Mouse (Mus musculus): ENCODE measurements around the gene Serpina11. TPM values are rescaled to one million over a fixed set of nuclear protein-coding genes. Genes with fewer than 3 reads are reported as not detected.

Serpina11 gene
- not detected in 2 replicates for polyA plus RNA-seq (2014; fragmentation: Nextera tagmentation; extraction: Ambion mirVana)

DNA sequence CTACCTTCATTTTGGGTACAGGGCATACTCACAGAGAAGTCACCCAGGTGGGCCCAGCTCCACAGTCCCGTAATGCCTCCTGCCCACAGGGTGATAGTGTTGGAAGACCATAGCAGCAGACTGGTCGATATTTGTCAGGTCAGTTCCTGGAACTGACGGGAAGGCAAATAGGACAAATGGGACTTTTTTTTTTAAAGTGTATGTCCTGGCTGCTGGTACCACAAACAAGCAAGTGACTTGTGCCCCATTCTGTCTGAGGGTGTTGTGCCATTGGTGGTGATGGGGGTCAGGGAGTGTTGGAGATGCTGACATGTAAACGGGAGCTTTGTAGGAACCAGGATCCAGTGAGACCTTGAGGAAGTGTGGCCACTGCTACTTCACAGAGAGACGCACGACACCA lies at the start of gene Serpina11:
Gene Serpina11 (minus strand): TSS at position 101 of the 400 bp plus-strand sequence.
- Histone ChIP-seq H3K4me3 (ENCODE audit: low read depth, low read length) (no peak within 1 kb of the TSS), H3K9ac (ENCODE audit: low read length) (no peak within 1 kb of the TSS), H3K4me1 (ENCODE audit: control insufficient read depth, insufficient read depth, low read length) (no peaks in the 10 kb centered on the region), H3K36me3 (ENCODE audit: control insufficient read depth, insufficient read depth, low read length) (no peaks in the 10 kb centered on the region), H3K4me2 (ENCODE audit: low read depth, severe bottlenecking) (no peak within 1 kb of the TSS), H3K27ac (replicated peaks; ENCODE audit: low read depth, low read length) (no peak within 1 kb of the TSS), H3K27me3 (ENCODE audit: control insufficient read depth, insufficient read depth, low read length) (no peaks in the 10 kb centered on the region), H3K9me3 (ENCODE audit: control insufficient read depth, low read length) (no peaks in the 10 kb centered on the region)
- ATAC-seq (ENCODE audit: insufficient number of reproducible peaks, low FRiP score, low TSS enrichment, low read depth) (no peak), DNase-seq (ENCODE audit: low spot score) (no peak)
- WGBS = 92% methylated on average over 6 of the region's 6 CpGs

DNA sequence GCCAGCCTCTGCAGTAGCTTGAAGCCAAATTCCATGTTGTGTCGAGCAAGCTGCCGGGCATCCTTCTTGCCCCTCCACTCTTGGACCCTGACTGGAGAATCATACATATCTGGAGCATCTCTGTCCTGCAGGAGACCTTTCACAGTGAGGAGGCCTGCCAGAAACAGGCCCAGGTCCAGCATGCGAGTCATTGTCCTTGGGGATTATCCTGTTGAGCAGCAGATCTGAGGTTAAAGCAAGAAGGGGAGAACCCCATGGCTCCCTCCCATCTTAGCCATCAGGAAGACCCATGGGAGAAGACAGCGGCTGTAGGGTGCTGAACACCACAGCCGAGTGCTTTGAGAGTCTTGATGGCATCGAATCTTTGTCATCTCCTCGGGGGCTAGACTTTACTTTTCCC lies 48.4 kb upstream of the Serpina11 start:
- DNase-seq (ENCODE audit: low spot score) = no peak
- no peak overlapping the region for H3K9ac ChIP-seq (ENCODE audit: low read length)
- WGBS = 93% methylated on average over 7 of the region's 7 CpGs
- H3K4me3 ChIP-seq (ENCODE audit: low read depth, low read length) = no peak overlapping the region
- no peaks in the 10 kb centered on the region for H3K9me3 ChIP-seq (ENCODE audit: control insufficient read depth, low read length)
- no peak overlapping the region for H3K27ac ChIP-seq (replicated peaks; ENCODE audit: low read depth, low read length)
- no peak overlapping the region for H3K4me2 ChIP-seq (ENCODE audit: low read depth, severe bottlenecking)
- no peaks in the 10 kb centered on the region for H3K36me3 ChIP-seq (ENCODE audit: control insufficient read depth, insufficient read depth, low read length)
- no peaks in the 10 kb centered on the region for H3K27me3 ChIP-seq (ENCODE audit: control insufficient read depth, insufficient read depth, low read length)
- no peak for ATAC-seq (ENCODE audit: insufficient number of reproducible peaks, low FRiP score, low TSS enrichment, low read depth)
- no peaks in the 10 kb centered on the region for H3K4me1 ChIP-seq (ENCODE audit: control insufficient read depth, insufficient read depth, low read length)

DNA sequence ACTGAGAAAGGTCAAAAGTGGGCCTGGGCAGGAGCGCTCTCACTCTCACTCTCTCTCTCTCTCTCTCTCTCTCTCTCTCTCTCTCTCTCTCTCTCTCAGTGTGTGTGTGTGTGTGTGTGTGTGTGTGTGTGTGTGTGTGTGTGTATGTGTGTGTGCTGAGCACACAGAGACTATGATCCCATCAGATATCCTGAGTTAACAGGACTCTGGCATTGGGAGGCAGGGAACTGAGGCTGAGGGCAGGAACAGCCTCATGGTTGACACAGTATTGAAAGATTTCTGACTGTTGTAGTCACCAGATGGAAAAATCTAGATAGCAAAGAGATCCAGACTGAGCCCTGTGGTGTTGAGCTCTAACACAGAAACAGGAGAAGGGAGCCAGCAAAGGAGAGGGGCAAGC lies 44.0 kb upstream of the Serpina11 start:
- no peak for DNase-seq (ENCODE audit: low spot score)
- Histone ChIP-seq H3K9me3 (ENCODE audit: control insufficient read depth, low read length) (no peaks in the 10 kb centered on the region), H3K27me3 (ENCODE audit: control insufficient read depth, insufficient read depth, low read length) (no peaks in the 10 kb centered on the region), H3K4me3 (ENCODE audit: low read depth, low read length) (no peak overlapping the region), H3K27ac (replicated peaks; ENCODE audit: low read depth, low read length) (no peak overlapping the region), H3K4me2 (ENCODE audit: low read depth, severe bottlenecking) (no peak overlapping the region), H3K36me3 (ENCODE audit: control insufficient read depth, insufficient read depth, low read length) (no peaks in the 10 kb centered on the region), H3K4me1 (ENCODE audit: control insufficient read depth, insufficient read depth, low read length) (no peaks in the 10 kb centered on the region), H3K9ac (ENCODE audit: low read length) (no peak overlapping the region)
- 90% methylated on average over 1 of the region's 1 CpGs for WGBS
- no peak for ATAC-seq (ENCODE audit: insufficient number of reproducible peaks, low FRiP score, low TSS enrichment, low read depth)

DNA sequence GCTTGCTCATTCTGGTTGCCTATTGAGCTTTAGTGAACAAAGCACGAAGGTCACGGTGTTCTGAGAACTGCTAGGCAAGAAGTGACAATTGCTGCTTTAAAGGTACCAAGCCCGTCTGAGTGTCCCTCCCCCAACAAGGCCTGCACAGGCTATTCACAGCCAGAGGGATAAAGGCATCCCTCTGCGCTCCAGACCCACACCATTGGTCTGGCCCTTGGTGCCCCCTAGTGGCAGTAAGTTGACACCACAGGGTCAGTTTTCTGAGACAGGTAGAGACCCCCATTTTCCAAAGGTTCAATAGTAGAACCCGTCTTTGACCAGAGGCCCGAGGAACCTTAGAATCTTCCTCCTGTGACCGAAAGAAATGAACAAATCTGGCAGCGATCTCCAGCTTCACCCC lies 40.2 kb upstream of the Serpina11 start:
- Histone ChIP-seq H3K27ac (replicated peaks; ENCODE audit: low read depth, low read length) (no peak overlapping the region), H3K36me3 (ENCODE audit: control insufficient read depth, insufficient read depth, low read length) (no peaks in the 10 kb centered on the region), H3K9ac (ENCODE audit: low read length) (no peak overlapping the region), H3K4me3 (ENCODE audit: low read depth, low read length) (no peak overlapping the region), H3K4me1 (ENCODE audit: control insufficient read depth, insufficient read depth, low read length) (no peaks in the 10 kb centered on the region), H3K27me3 (ENCODE audit: control insufficient read depth, insufficient read depth, low read length) (no peaks in the 10 kb centered on the region), H3K9me3 (ENCODE audit: control insufficient read depth, low read length) (no peaks in the 10 kb centered on the region), H3K4me2 (ENCODE audit: low read depth, severe bottlenecking) (no peak overlapping the region)
- WGBS = 48% methylated on average over 8 of the region's 8 CpGs
- DNase-seq (ENCODE audit: low spot score) (peak; percentile 28), ATAC-seq (ENCODE audit: insufficient number of reproducible peaks, low FRiP score, low TSS enrichment, low read depth) (no peak)

GRCm38 (mm10) chr12:104015280-104015679 lies 25.5 kb upstream of the Serpina11 start:
- no peak for ATAC-seq (ENCODE audit: insufficient number of reproducible peaks, low FRiP score, low TSS enrichment, low read depth)
- WGBS = 85% methylated on average over 3 of the region's 3 CpGs

GRCm38 (mm10) chr12:104013620-104014019 lies 23.9 kb upstream of the Serpina11 start, which contains the start of gene Serpina9:
Gene Serpina9 (minus strand): TSS chr12:104013755.
- H3K27ac ChIP-seq (replicated peaks; ENCODE audit: low read depth, low read length) = no peak within 1 kb of the TSS
- ATAC-seq (ENCODE audit: insufficient number of reproducible peaks, low FRiP score, low TSS enrichment, low read depth) (no peak), DNase-seq (ENCODE audit: low spot score) (no peak)
- H3K4me1 ChIP-seq (ENCODE audit: control insufficient read depth, insufficient read depth, low read length) = no peaks in the 10 kb centered on the region
- 78% methylated on average over 6 of the region's 6 CpGs for WGBS
- no peaks in the 10 kb centered on the region for H3K27me3 ChIP-seq (ENCODE audit: control insufficient read depth, insufficient read depth, low read length)
- H3K9ac ChIP-seq (ENCODE audit: low read length) = no peak within 1 kb of the TSS
- H3K4me2 ChIP-seq (ENCODE audit: low read depth, severe bottlenecking) = no peak within 1 kb of the TSS
- no peak within 1 kb of the TSS for H3K4me3 ChIP-seq (ENCODE audit: low read depth, low read length)
- no peaks in the 10 kb centered on the region for H3K36me3 ChIP-seq (ENCODE audit: control insufficient read depth, insufficient read depth, low read length)
- H3K9me3 ChIP-seq (ENCODE audit: control insufficient read depth, low read length) = no peaks in the 10 kb centered on the region; the same call in 1 of the 2 replicates

More at GRCm38 (mm10) chr12:104015280-104015679, 25.5 kb upstream of the Serpina11 start:
- Histone ChIP-seq H3K9ac (ENCODE audit: low read length) (no peak overlapping the region), H3K36me3 (ENCODE audit: control insufficient read depth, insufficient read depth, low read length) (no peaks in the 10 kb centered on the region), H3K4me1 (ENCODE audit: control insufficient read depth, insufficient read depth, low read length) (no peaks in the 10 kb centered on the region), H3K27ac (replicated peaks; ENCODE audit: low read depth, low read length) (no peak overlapping the region), H3K27me3 (ENCODE audit: control insufficient read depth, insufficient read depth, low read length) (no peaks in the 10 kb centered on the region), H3K9me3 (ENCODE audit: control insufficient read depth, low read length) (no peaks in the 10 kb centered on the region; the same call in 1 of the 2 replicates), H3K4me2 (ENCODE audit: low read depth, severe bottlenecking) (no peak overlapping the region), H3K4me3 (ENCODE audit: low read depth, low read length) (no peak overlapping the region)
- DNase-seq (ENCODE audit: low spot score) = no peak

DNA sequence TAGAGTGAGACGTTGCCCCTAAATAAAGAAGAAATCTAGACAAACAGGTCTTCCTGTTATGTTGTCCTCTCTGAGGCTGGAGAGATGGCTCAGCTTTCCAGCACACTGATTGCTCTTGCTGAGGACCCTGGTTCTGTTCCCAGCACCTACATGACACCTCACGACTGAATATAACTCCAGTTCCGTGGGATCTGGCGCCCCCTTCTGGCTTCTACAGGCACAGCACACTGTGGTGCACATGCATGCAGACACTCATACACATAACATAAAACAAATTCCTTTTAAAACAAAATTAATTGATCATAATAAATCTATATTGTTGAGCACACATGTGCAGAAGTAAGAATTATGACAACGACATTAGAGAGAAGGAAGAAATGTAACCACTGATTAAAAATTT lies 14.9 kb upstream of the Serpina11 start:
- no peaks in the 10 kb centered on the region for H3K9me3 ChIP-seq (ENCODE audit: control insufficient read depth, low read length)
- 88% methylated on average over 5 of the region's 5 CpGs for WGBS
- no peak for ATAC-seq (ENCODE audit: insufficient number of reproducible peaks, low FRiP score, low TSS enrichment, low read depth)
- no peak overlapping the region for H3K27ac ChIP-seq (replicated peaks; ENCODE audit: low read depth, low read length)
- DNase-seq (ENCODE audit: low spot score) = no peak
- H3K27me3 ChIP-seq (ENCODE audit: control insufficient read depth, insufficient read depth, low read length) = no peaks in the 10 kb centered on the region
- no peaks in the 10 kb centered on the region for H3K4me1 ChIP-seq (ENCODE audit: control insufficient read depth, insufficient read depth, low read length)
- no peak overlapping the region for H3K9ac ChIP-seq (ENCODE audit: low read length)
- H3K36me3 ChIP-seq (ENCODE audit: control insufficient read depth, insufficient read depth, low read length) = no peaks in the 10 kb centered on the region
- H3K4me3 ChIP-seq (ENCODE audit: low read depth, low read length) = no peak overlapping the region
- no peak overlapping the region for H3K4me2 ChIP-seq (ENCODE audit: low read depth, severe bottlenecking)

GRCm38 (mm10) chr12:104003238-104003612 lies 13.5 kb upstream of the Serpina11 start:
- no peak for DNase-seq (ENCODE audit: low spot score)
- Histone ChIP-seq H3K27me3 (ENCODE audit: control insufficient read depth, insufficient read depth, low read length) (no peaks in the 10 kb centered on the region), H3K4me1 (ENCODE audit: control insufficient read depth, insufficient read depth, low read length) (no peaks in the 10 kb centered on the region), H3K4me3 (ENCODE audit: low read depth, low read length) (no peak overlapping the region), H3K4me2 (ENCODE audit: low read depth, severe bottlenecking) (no peak overlapping the region), H3K9me3 (ENCODE audit: control insufficient read depth, low read length) (no peaks in the 10 kb centered on the region), H3K27ac (replicated peaks; ENCODE audit: low read depth, low read length) (no peak overlapping the region), H3K36me3 (ENCODE audit: control insufficient read depth, insufficient read depth, low read length) (no peaks in the 10 kb centered on the region), H3K9ac (ENCODE audit: low read length) (no peak overlapping the region)
- WGBS = 79% methylated on average over 4 of the region's 4 CpGs
- no peak for ATAC-seq (ENCODE audit: insufficient number of reproducible peaks, low FRiP score, low TSS enrichment, low read depth)

DNA sequence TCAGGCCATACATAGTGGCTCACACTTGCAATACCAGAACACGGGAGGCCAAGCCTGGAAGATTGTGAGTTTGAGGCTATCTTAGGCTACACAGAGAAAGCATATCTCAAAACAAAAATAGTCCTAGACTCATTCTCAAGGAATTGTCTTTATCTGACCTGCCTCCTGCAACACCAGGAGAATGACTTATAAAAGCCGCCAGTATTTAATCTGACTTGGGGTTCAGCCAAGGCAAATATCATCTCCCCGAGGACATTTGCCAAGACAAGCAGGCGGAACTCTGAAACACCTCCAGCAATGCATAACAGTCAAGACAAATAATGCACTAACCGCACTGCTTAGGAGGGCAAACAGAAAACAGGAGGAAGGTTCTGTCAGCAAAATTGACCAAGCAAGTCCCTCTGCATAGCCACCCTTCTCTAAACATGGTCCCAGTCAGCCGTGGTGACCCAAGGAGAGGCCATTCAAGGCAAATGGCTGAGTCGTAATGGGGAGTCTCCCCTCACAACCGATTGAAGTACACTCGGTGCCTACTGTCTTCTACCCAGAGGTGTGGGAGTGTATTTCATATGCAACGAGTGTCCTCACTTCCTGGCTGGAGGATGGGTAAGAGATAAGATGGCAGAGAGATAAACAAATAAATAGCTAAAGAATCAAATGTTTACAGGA lies 12.9 kb upstream of the Serpina11 start:
- ATAC-seq (ENCODE audit: insufficient number of reproducible peaks, low FRiP score, low TSS enrichment, low read depth) (no peak), DNase-seq (ENCODE audit: low spot score) (no peak)
- H3K27me3 ChIP-seq (ENCODE audit: control insufficient read depth, insufficient read depth, low read length) = no peaks in the 10 kb centered on the region
- H3K36me3 ChIP-seq (ENCODE audit: control insufficient read depth, insufficient read depth, low read length) = no peaks in the 10 kb centered on the region
- H3K4me1 ChIP-seq (ENCODE audit: control insufficient read depth, insufficient read depth, low read length) = no peaks in the 10 kb centered on the region
- no peak overlapping the region for H3K9ac ChIP-seq (ENCODE audit: low read length)
- H3K4me2 ChIP-seq (ENCODE audit: low read depth, severe bottlenecking) = no peak overlapping the region
- 88% methylated on average over 10 of the region's 10 CpGs for WGBS
- H3K27ac ChIP-seq (replicated peaks; ENCODE audit: low read depth, low read length) = no peak overlapping the region
- no peak overlapping the region for H3K4me3 ChIP-seq (ENCODE audit: low read depth, low read length)
- no peaks in the 10 kb centered on the region for H3K9me3 ChIP-seq (ENCODE audit: control insufficient read depth, low read length)

Measured in limb, embryonic 11.5 days (tissue).